ENCODE assay signal across 16 mouse cellular contexts in the genomic region with DNA sequence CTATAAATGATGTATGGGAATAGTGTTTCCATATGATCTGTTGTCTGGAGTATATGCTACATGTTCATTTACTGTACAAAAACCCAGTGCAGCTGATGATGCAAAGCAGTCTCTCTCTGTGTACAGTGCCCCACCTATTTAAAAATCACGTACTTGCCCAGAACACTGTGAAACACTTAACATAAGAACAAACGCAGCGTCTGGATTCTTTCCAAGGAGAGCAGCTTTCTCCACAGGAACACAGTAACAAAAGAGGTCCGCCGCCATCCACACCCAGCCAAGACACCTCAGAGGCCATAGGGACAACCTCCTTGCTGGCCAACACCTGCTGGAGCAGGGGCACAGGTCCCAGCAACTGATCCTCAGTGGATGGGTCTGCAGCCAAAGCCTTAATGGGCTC. TPM values are rescaled to one million over a fixed set of nuclear protein-coding genes. Genes with fewer than 3 reads are reported as not detected.
DNase-seq lines count a peak whose midpoint lies in the region; ATAC-seq and TF ChIP-seq lines count a peak whose summit lies in the region.
"Had no signal": no experiment of that assay in that cellular context is flagged by ENCODE, and none has a peak within 500 bp of the region (broad histone marks: within the 10 kb centered on the region; RNA-seq: fewer than 3 reads in every experiment).

No protein-coding gene starts in this region.

- 0 out of 2 replicates have a peak overlapping the region, but pooled peaks have one; percentile 20 for H3K27ac ChIP-seq in hindbrain, embryonic 14.5 days
- no peak overlapping the region for H3K27ac ChIP-seq in hindbrain, embryonic 12.5 days
- no peak overlapping the region for H3K27ac ChIP-seq in lung, embryonic 14.5 days (ENCODE audit: low read depth)
- H3K27ac ChIP-seq: heart, embryonic 13.5 days; limb, embryonic 12.5 days; midbrain, embryonic 13.5 days; neural tube, embryonic 12.5 days had no signal

- H3K9me3 ChIP-seq in hindbrain, embryonic 14.5 days (ENCODE audit: control insufficient read depth, low read length): no peaks in the 10 kb centered on the region
- no peaks in the 10 kb centered on the region for H3K9me3 ChIP-seq in hindbrain, embryonic 12.5 days (replicated peaks)
- no peaks in the 10 kb centered on the region for H3K9me3 ChIP-seq in lung, embryonic 14.5 days (ENCODE audit: low read depth, low read length)
- H3K9me3 ChIP-seq: heart, embryonic 13.5 days; limb, embryonic 12.5 days; midbrain, embryonic 13.5 days; neural tube, embryonic 12.5 days had no signal

- peaks cover 37% of the 10 kb centered on the region for H3K36me3 ChIP-seq in hindbrain, embryonic 14.5 days (replicated peaks; ENCODE audit: control insufficient read depth, insufficient read depth)
- H3K36me3 ChIP-seq in hindbrain, embryonic 12.5 days: peaks cover 19% of the 10 kb centered on the region; the same call in 1 of the 2 replicates
- 0 out of 2 replicates have a peak, but pooled peaks cover 3% of the 10 kb centered on the region for H3K36me3 ChIP-seq in lung, embryonic 14.5 days (ENCODE audit: insufficient read depth)
- H3K36me3 ChIP-seq: heart, embryonic 13.5 days; limb, embryonic 12.5 days had no signal

- no peak overlapping the region for H3K9ac ChIP-seq in hindbrain, embryonic 14.5 days
- no peak overlapping the region for H3K9ac ChIP-seq in hindbrain, embryonic 12.5 days
- H3K9ac ChIP-seq in lung, embryonic 14.5 days: no peak overlapping the region
- H3K9ac ChIP-seq: heart, embryonic 13.5 days; limb, embryonic 12.5 days; liver, postnatal 0 days; midbrain, embryonic 13.5 days; neural tube, embryonic 12.5 days had no signal

- ATAC-seq in hindbrain, embryonic 14.5 days (ENCODE audit: low FRiP score): no peak; the same call in 1 of the 2 replicates
- ATAC-seq in hindbrain, embryonic 12.5 days (ENCODE audit: low FRiP score): no peak
- no peak for ATAC-seq in lung, embryonic 14.5 days (ENCODE audit: insufficient read depth)
- no peak for ATAC-seq in megakaryocyte progenitor cell, adult 5-6 weeks (replicated peaks; ENCODE audit: poor library complexity)
- ATAC-seq: liver, postnatal 0 days; midbrain, embryonic 13.5 days had no signal

- 56% methylated on average over 5 of the region's 5 CpGs for WGBS in hindbrain, embryonic 14.5 days
- WGBS in hindbrain, embryonic 12.5 days: 69% methylated on average over 5 of the region's 5 CpGs
- WGBS in lung, embryonic 14.5 days: 40% methylated on average over 5 of the region's 5 CpGs

- peaks cover 19% of the 10 kb centered on the region for H3K4me1 ChIP-seq in hindbrain, embryonic 14.5 days (replicated peaks; ENCODE audit: control insufficient read depth, insufficient read depth, low read length)
- H3K4me1 ChIP-seq in hindbrain, embryonic 12.5 days: peaks cover 13% of the 10 kb centered on the region
- peaks cover 6% of the 10 kb centered on the region for H3K4me1 ChIP-seq in lung, embryonic 14.5 days (ENCODE audit: insufficient read depth)

- no peak overlapping the region for H3K4me2 ChIP-seq in hindbrain, embryonic 14.5 days (replicated peaks)
- H3K4me2 ChIP-seq in hindbrain, embryonic 12.5 days (replicated peaks): no peak overlapping the region
- H3K4me2 ChIP-seq in lung, embryonic 14.5 days: no peak overlapping the region
- H3K4me2 ChIP-seq: heart, embryonic 13.5 days; limb, embryonic 12.5 days; midbrain, embryonic 13.5 days; neural tube, embryonic 12.5 days had no signal

- no peak for TF ChIP-seq CTCF in lung, embryonic 14.5 days (IDR thresholded peaks at IDR 0.05; ENCODE audit: low read depth)

- no peak overlapping the region for H3K4me3 ChIP-seq in hindbrain, embryonic 14.5 days (replicated peaks; ENCODE audit: low read length)
- no peak overlapping the region for H3K4me3 ChIP-seq in hindbrain, embryonic 12.5 days
- no peak overlapping the region for H3K4me3 ChIP-seq in lung, embryonic 14.5 days (ENCODE audit: low read depth, low read length)
- H3K4me3 ChIP-seq: heart, embryonic 13.5 days; limb, embryonic 12.5 days; midbrain, embryonic 13.5 days; neural tube, embryonic 12.5 days had no signal

- no peaks in the 10 kb centered on the region for H3K27me3 ChIP-seq in hindbrain, embryonic 14.5 days (ENCODE audit: control insufficient read depth, insufficient read depth, low read length)
- H3K27me3 ChIP-seq in hindbrain, embryonic 12.5 days: no peaks in the 10 kb centered on the region
- H3K27me3 ChIP-seq in lung, embryonic 14.5 days (ENCODE audit: insufficient read depth, low read length): no peaks in the 10 kb centered on the region
- H3K27me3 ChIP-seq: limb, embryonic 12.5 days; midbrain, embryonic 13.5 days; neural tube, embryonic 12.5 days had no signal

- DNase-seq in hindbrain, embryonic 14.5 days (ENCODE audit: low spot score): no peak
- DNase-seq in R1 (ENCODE audit: low read depth, low spot score): peak; percentile 77
- peak; percentile 81 for DNase-seq in cerebellum, adult 9-10 months
- peak; percentile 23 for DNase-seq in lung, embryonic 14.5 days
- DNase-seq in thymus, adult 18-20 months: no peak
- DNase-seq in ovary, postnatal 10 days (ENCODE audit: low spot score): no peak
- DNase-seq: gastrocnemius, postnatal 25 days; kidney, adult 9 months; liver, postnatal 0 days had no signal

RNA-seq across cellular contexts. Expression of gene 1700010I14Rik, which starts 2.4 kb away (rescaled TPM):
- polyA plus RNA-seq in hindbrain, embryonic 14.5 days (2014; fragmentation: Nextera tagmentation; extraction: Ambion mirVana): 1.5 and 1.9 TPM in 2 replicates
- 2.0 and 2.3 TPM in 2 replicates for polyA plus RNA-seq in hindbrain, embryonic 12.5 days (2016; fragmentation: Nextera tagmentation; extraction: Ambion mirVana)
- polyA plus RNA-seq in lung, embryonic 14.5 days (2014; fragmentation: Nextera tagmentation; extraction: Ambion mirVana): 1.4 and 1.5 TPM in 2 replicates
- 4.0 and 5.7 TPM in 2 replicates for total RNA-seq in megakaryocyte progenitor cell, adult 5-6 weeks (2015)
- total RNA-seq in megakaryocyte progenitor cell, adult 5-6 weeks (2017): 5.2 and 7.6 TPM in 2 replicates
- polyA plus RNA-seq: C2C12 had no signal

Comparison
In these comparisons a context has a peak if more than half of its experiments do, and no peak if none do; other contexts are left out.
1. DNase-seq: peak in R1 (single experiment), cerebellum, adult 9-10 months (single experiment) and lung, embryonic 14.5 days (single experiment); none in hindbrain, embryonic 14.5 days (single experiment), thymus, adult 18-20 months (0 of 2) and ovary, postnatal 10 days (single experiment).